Mouse (Mus musculus) ES-Bruce4 (cell line): ENCODE results near the gene Kcnk1.

Experiments used
- EP300 ChIP-seq: IDR thresholded peaks from 2 replicates; pipeline ENCODE4 v1.6.1; 2011; ENCODE audit warnings: low read depth, low read length; ENCODE audit not compliant: insufficient read depth
- POLR2A ChIP-seq: IDR thresholded peaks from one replicate; pipeline ENCODE4 v1.8.1; 2011; ENCODE audit warnings: low read length; ENCODE audit not compliant: insufficient read depth

DNA sequence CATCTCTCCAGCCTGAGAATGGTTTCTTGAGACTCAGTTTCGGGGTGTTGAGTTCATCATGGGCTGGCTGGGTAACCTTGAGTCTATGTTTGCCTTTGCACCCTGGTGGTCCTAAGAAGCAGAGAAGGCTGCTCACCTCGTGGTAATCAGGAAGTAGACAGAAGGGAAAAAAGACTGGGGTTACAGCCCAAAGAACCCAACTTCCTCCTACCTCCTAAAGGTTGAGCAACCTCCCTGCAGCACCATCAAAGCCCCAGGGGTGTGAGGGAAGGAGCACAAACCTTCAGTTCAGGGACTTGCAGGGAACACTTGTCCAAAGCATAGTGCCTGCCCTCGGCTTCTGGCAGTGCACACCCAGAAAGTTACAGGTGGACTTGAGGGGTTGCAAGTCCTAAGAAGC is 11.5 kb upstream of the Kcnk1 start:
- TF ChIP-seq EP300 (no peak), POLR2A (no peak)
